Mouse (Mus musculus) thymus, postnatal 25 days (tissue): Measurements from ENCODE around the gene Crip2.

Experiments used
- DNase-seq: peaks from one replicate; pipeline ENCODE4 v3.0.0; 2022

Crip2 gene

GRCm38 (mm10) chr12:113132567-113132966 lies 7.5 kb upstream of the Crip2 start:
- DNase-seq: no peak

- DNase-seq: no peak
These were observed 6.8 kb upstream of the Crip2 start for GRCm38 (mm10) chr12:113133260-113133659.

GRCm38 (mm10) chr12:113133861-113134403 lies 6.1 kb upstream of the Crip2 start:
- DNase-seq: no peak

- DNase-seq: no peak
These were observed 5.5 kb upstream of the Crip2 start for GRCm38 (mm10) chr12:113134502-113134901.

GRCm38 (mm10) chr12:113135401-113135800 lies 4.6 kb upstream of the Crip2 start:
- no peak for DNase-seq

- DNase-seq: no peak
These were observed 3.5 kb upstream of the Crip2 start for GRCm38 (mm10) chr12:113136492-113137020.

- no peak for DNase-seq
These were observed 2.5 kb upstream of the Crip2 start for GRCm38 (mm10) chr12:113137260-113138213.

GRCm38 (mm10) chr12:113138291-113138690 lies 1.7 kb upstream of the Crip2 start:
- DNase-seq: no peak

GRCm38 (mm10) chr12:113138901-113139864 lies 853 bp upstream of the Crip2 start:
- no peak for DNase-seq

GRCm38 (mm10) chr12:113140616-113141411 lies 778 bp downstream of the Crip2 start:
- no peak for DNase-seq

GRCm38 (mm10) chr12:113141531-113141973 lies 1.5 kb downstream of the Crip2 start:
- DNase-seq: no peak

- DNase-seq: no peak
These were observed 2.3 kb downstream of the Crip2 start for GRCm38 (mm10) chr12:113142021-113142975.

GRCm38 (mm10) chr12:113143164-113143563 lies 3.1 kb downstream of the Crip2 start:
- no peak for DNase-seq

- DNase-seq: peak; percentile 54
These were observed 4.1 kb downstream of the Crip2 start for GRCm38 (mm10) chr12:113144001-113144756.

GRCm38 (mm10) chr12:113144886-113145285 lies 4.8 kb downstream of the Crip2 start:
- no peak for DNase-seq

GRCm38 (mm10) chr12:113145591-113145990 lies 5.6 kb downstream of the Crip2 start:
- no peak for DNase-seq

- DNase-seq: peak; percentile 93
These were observed 6.3 kb downstream of the Crip2 start, which contains the start of gene Crip1 for GRCm38 (mm10) chr12:113146112-113147057. Gene Crip1, plus strand, starts transcription at chr12:113146316.

- no peak for DNase-seq
These were observed 7.4 kb downstream of the Crip2 start for GRCm38 (mm10) chr12:113147481-113147880.
